Mouse (Mus musculus): ENCODE data around the gene Atg13.
A peak's percentile ranks its signal among the peaks of the same experiment; 100 is the strongest.
"Not testable (repeated sequence)": the region's sequence is repeated elsewhere in the genome, so short reads cannot be mapped to it uniquely, and the experiment has no call there.

Gene Atg13

GRCm38 (mm10) chr2:91710272-91711234 lies at the start of gene Atg13, which contains the start of gene Harbi1:
Atg13 (minus strand) TSS chr2:91710576.
Harbi1 (plus strand) TSS chr2:91710852.
- DNase-seq (ENCODE audit: low spot score in 2 of 2), result peak; percentile 91 to 93

GRCm38 (mm10) chr2:91749811-91750261 lies 39.5 kb upstream of the Atg13 start:
- DNase-seq (ENCODE audit: low spot score in 2 of 2), result peak in 1 of 2 experiments; percentile 47

- DNase-seq (ENCODE audit: low spot score in 2 of 2), result no peak
Observed at GRCm38 (mm10) chr2:91744686-91745085, 34.3 kb upstream of the Atg13 start.

GRCm38 (mm10) chr2:91739586-91739985 lies 29.2 kb upstream of the Atg13 start:
- no peak for DNase-seq (ENCODE audit: low spot score in 2 of 2)

- no peak for DNase-seq (ENCODE audit: low spot score in 2 of 2)
Observed at GRCm38 (mm10) chr2:91735221-91735620, 24.8 kb upstream of the Atg13 start.

GRCm38 (mm10) chr2:91729971-91730821 lies 19.8 kb upstream of the Atg13 start, which contains the start of gene Ambra1:
Ambra1 (plus strand) TSS chr2:91730134.
- DNase-seq (ENCODE audit: low spot score in 2 of 2), result peak; percentile 83 to 95

GRCm38 (mm10) chr2:91729571-91729970 lies 19.2 kb upstream of the Atg13 start:
- no peak for DNase-seq (ENCODE audit: low spot score in 2 of 2)

GRCm38 (mm10) chr2:91727011-91727410 lies 16.6 kb upstream of the Atg13 start:
- DNase-seq (ENCODE audit: low spot score in 2 of 2), result no peak

- DNase-seq (ENCODE audit: low spot score in 2 of 2), result not testable (repeated sequence)
Observed at GRCm38 (mm10) chr2:91725476-91725875, 15.1 kb upstream of the Atg13 start.

- DNase-seq (ENCODE audit: low spot score in 2 of 2), result no peak
Observed at GRCm38 (mm10) chr2:91724716-91725115, 14.3 kb upstream of the Atg13 start.

- DNase-seq (ENCODE audit: low spot score in 2 of 2), result no peak
Observed at GRCm38 (mm10) chr2:91723951-91724350, 13.6 kb upstream of the Atg13 start.

- no peak for DNase-seq (ENCODE audit: low spot score in 2 of 2)
Observed at GRCm38 (mm10) chr2:91723382-91723781, 13.0 kb upstream of the Atg13 start.

- DNase-seq (ENCODE audit: low spot score in 2 of 2), result no peak
Observed at GRCm38 (mm10) chr2:91718276-91718675, 7.9 kb upstream of the Atg13 start.

GRCm38 (mm10) chr2:91714921-91715320 lies 4.5 kb upstream of the Atg13 start:
- no peak for DNase-seq (ENCODE audit: low spot score in 2 of 2)

GRCm38 (mm10) chr2:91711256-91711925 lies 1.0 kb upstream of the Atg13 start:
- DNase-seq (ENCODE audit: low spot score in 2 of 2), result no peak

GRCm38 (mm10) chr2:91708361-91708760 lies 2.0 kb downstream of the Atg13 start:
- DNase-seq (ENCODE audit: low spot score in 2 of 2), result no peak

GRCm38 (mm10) chr2:91706456-91706855 lies 3.9 kb downstream of the Atg13 start:
- DNase-seq (ENCODE audit: low spot score in 2 of 2), result no peak

GRCm38 (mm10) chr2:91705736-91706135 lies 4.6 kb downstream of the Atg13 start:
- DNase-seq (ENCODE audit: low spot score in 2 of 2), result no peak

- DNase-seq (ENCODE audit: low spot score in 2 of 2), result no peak
Observed at GRCm38 (mm10) chr2:91701366-91701765, 9.0 kb downstream of the Atg13 start.

GRCm38 (mm10) chr2:91699225-91699624 lies 11.2 kb downstream of the Atg13 start:
- no peak for DNase-seq (ENCODE audit: low spot score in 2 of 2)

GRCm38 (mm10) chr2:91696225-91696590 lies 14.2 kb downstream of the Atg13 start:
- no peak for DNase-seq (ENCODE audit: low spot score in 2 of 2)

Measured in frontal cortex, postnatal 36 days (tissue).